Mouse (Mus musculus) liver, embryonic 15.5 days (tissue): ENCODE results near the gene 4930402F06Rik. TPM values are rescaled to one million over a fixed set of nuclear protein-coding genes. Genes with fewer than 3 reads are reported as not detected.

ENCODE experiments used
- ATAC-seq: fragments of 200-750 bp; cut with Nextera tagmentation; 2 replicates; pipeline ENCODE4 v1.8.0; 2017; ENCODE audit warnings: moderate number of reproducible peaks, mild to moderate bottlenecking, moderate library complexity; ENCODE audit not compliant: insufficient read depth
- H3K27ac ChIP-seq: fragments of 300-500 bp; sonication (generic); replicated peaks from 2 replicates; pipeline ENCODE4 v1.5.1; 2015; ENCODE audit warnings: mild to moderate bottlenecking, inconsistent platforms
- H3K27me3 ChIP-seq: fragments of 300-500 bp; sonication (generic); 2 replicates; pipeline ENCODE4 v1.6.1; 2015; ENCODE audit warnings: mild to moderate bottlenecking, inconsistent platforms
- H3K36me3 ChIP-seq: fragments of 300-500 bp; sonication (generic); replicated peaks from 2 replicates; pipeline ENCODE4 v1.6.1; 2015; ENCODE audit warnings: moderate library complexity, mild to moderate bottlenecking, inconsistent platforms
- H3K4me1 ChIP-seq: fragments of 300-500 bp; sonication (generic); replicated peaks from 2 replicates; pipeline ENCODE4 v1.6.1; 2015; ENCODE audit warnings: inconsistent platforms
- H3K4me2 ChIP-seq: fragments of 300-500 bp; sonication (generic); 2 replicates; pipeline ENCODE4 v1.6.1; 2015; ENCODE audit warnings: moderate library complexity, mild to moderate bottlenecking, inconsistent platforms
- H3K4me3 ChIP-seq: fragments of 300-500 bp; sonication (generic); replicated peaks from 2 replicates; pipeline ENCODE4 v1.5.1; 2015; ENCODE audit warnings: mild to moderate bottlenecking, inconsistent platforms
- H3K9ac ChIP-seq: fragments of 300-500 bp; sonication (generic); 2 replicates; pipeline ENCODE4 v1.6.1; 2015; ENCODE audit warnings: moderate library complexity, mild to moderate bottlenecking, inconsistent platforms
- H3K9me3 ChIP-seq: fragments of 300-500 bp; sonication (generic); replicated peaks from 2 replicates; pipeline ENCODE4 v1.6.1; 2016; ENCODE audit warnings: inconsistent platforms
- WGBS: fragments of 180-500 bp; shearing (Covaris S2); methylation state at CpG from one replicate; pipeline ENCODE4 v1.1.7; 2015; ENCODE audit warnings: mixed read lengths; ENCODE audit not compliant: insufficient replicate concordance; 5-methylcytosine and 5-hydroxymethylcytosine counted together
- polyA plus RNA-seq: library from polyadenylated mRNA; unstranded; fragments of >200 nt; fragmentation: Nextera tagmentation; extraction: Ambion mirVana; gene quantifications from 2 replicates; pipeline ENCODE4 v1.2.1, GENCODE M21; 2015

The 4930402F06Rik gene
- polyA plus RNA-seq, 1 experiment from 2014 or later: not detected

GRCm38 (mm10) chr2:35342605-35343004 lies 54.4 kb downstream of the 4930402F06Rik start:
- Histone ChIP-seq H3K4me2 (no peak overlapping the region), H3K9ac (no peak overlapping the region), H3K36me3 (no peaks in the 10 kb centered on the region), H3K4me1 (peaks cover 14% of the 10 kb centered on the region), H3K27me3 (no peaks in the 10 kb centered on the region), H3K9me3 (no peaks in the 10 kb centered on the region), H3K27ac (no peak overlapping the region), H3K4me3 (no peak overlapping the region)
- 42% methylated on average over 3 of the region's 3 CpGs for WGBS
- ATAC-seq: no peak

GRCm38 (mm10) chr2:35338707-35339106 lies 58.3 kb downstream of the 4930402F06Rik start:
- peaks cover 29% of the 10 kb centered on the region for H3K4me1 ChIP-seq
- H3K36me3 ChIP-seq: peaks cover 6% of the 10 kb centered on the region; the same call in 1 of the 2 replicates
- H3K9me3 ChIP-seq: no peaks in the 10 kb centered on the region
- H3K27ac ChIP-seq: peak overlapping the region; percentile 64; the same call in 1 of the 2 replicates
- WGBS: 68% methylated on average over 6 of the region's 6 CpGs
- no peaks in the 10 kb centered on the region for H3K27me3 ChIP-seq
- no peak for ATAC-seq
- no peak overlapping the region for H3K4me2 ChIP-seq
- H3K4me3 ChIP-seq: no peak overlapping the region
- no peak overlapping the region for H3K9ac ChIP-seq

GRCm38 (mm10) chr2:35338036-35338435 lies 58.9 kb downstream of the 4930402F06Rik start:
- no peaks in the 10 kb centered on the region for H3K27me3 ChIP-seq
- peaks cover 11% of the 10 kb centered on the region for H3K36me3 ChIP-seq
- H3K4me2 ChIP-seq: no peak overlapping the region
- no peak overlapping the region for H3K4me3 ChIP-seq
- no peaks in the 10 kb centered on the region for H3K9me3 ChIP-seq
- H3K27ac ChIP-seq: 0 out of 2 replicates have a peak overlapping the region, but pooled peaks have one; percentile 51
- no peak overlapping the region for H3K9ac ChIP-seq
- WGBS: 61% methylated on average over 1 of the region's 1 CpGs
- ATAC-seq: no peak
- H3K4me1 ChIP-seq: peaks cover 34% of the 10 kb centered on the region

- Histone ChIP-seq H3K27me3 (no peaks in the 10 kb centered on the region), H3K4me2 (peak overlapping the region; percentile 80), H3K9ac (peak overlapping the region; percentile 100), H3K4me3 (peak overlapping the region; percentile 99), H3K9me3 (no peaks in the 10 kb centered on the region), H3K36me3 (peaks cover 16% of the 10 kb centered on the region), H3K27ac (peak overlapping the region; percentile 100), H3K4me1 (peaks cover 37% of the 10 kb centered on the region)
- ATAC-seq: no peak
- WGBS: 57% methylated on average over 10 of the region's 10 CpGs
Measured at GRCm38 (mm10) chr2:35337419-35337818, 59.6 kb downstream of the 4930402F06Rik start.

GRCm38 (mm10) chr2:35336388-35337280 lies 60.3 kb downstream of the 4930402F06Rik start, which contains the start of gene Stom:
TSS of gene Stom (minus strand) at chr2:35336976.
- no peaks in the 10 kb centered on the region for H3K9me3 ChIP-seq
- peak within 1 kb of the TSS; percentile 100 for H3K9ac ChIP-seq
- peaks cover 24% of the 10 kb centered on the region for H3K36me3 ChIP-seq
- ATAC-seq: peak; percentile 95
- under 1% methylated on average over 45 of the region's 45 CpGs for WGBS
- peak within 1 kb of the TSS; percentile 80 for H3K4me2 ChIP-seq
- H3K4me1 ChIP-seq: peaks cover 44% of the 10 kb centered on the region
- H3K27me3 ChIP-seq: no peaks in the 10 kb centered on the region
- H3K27ac ChIP-seq: peak within 1 kb of the TSS; percentile 100
- H3K4me3 ChIP-seq: peak within 1 kb of the TSS; percentile 99

GRCm38 (mm10) chr2:35335620-35336019 lies 61.4 kb downstream of the 4930402F06Rik start:
- no peaks in the 10 kb centered on the region for H3K27me3 ChIP-seq
- no peak for ATAC-seq
- H3K4me3 ChIP-seq: peak overlapping the region; percentile 99
- peak overlapping the region; percentile 100 for H3K27ac ChIP-seq
- peak overlapping the region; percentile 80 for H3K4me2 ChIP-seq
- WGBS: 17% methylated on average over 7 of the region's 7 CpGs
- no peaks in the 10 kb centered on the region for H3K9me3 ChIP-seq
- peak overlapping the region; percentile 100 for H3K9ac ChIP-seq
- H3K36me3 ChIP-seq: peaks cover 33% of the 10 kb centered on the region
- peaks cover 54% of the 10 kb centered on the region for H3K4me1 ChIP-seq

- H3K9ac ChIP-seq: peak overlapping the region; percentile 100
- no peaks in the 10 kb centered on the region for H3K9me3 ChIP-seq
- peaks cover 70% of the 10 kb centered on the region for H3K4me1 ChIP-seq
- peak overlapping the region; percentile 80 for H3K4me2 ChIP-seq
- no peaks in the 10 kb centered on the region for H3K27me3 ChIP-seq
- peak overlapping the region; percentile 100 for H3K27ac ChIP-seq
- peaks cover 42% of the 10 kb centered on the region for H3K36me3 ChIP-seq
- H3K4me3 ChIP-seq: peak overlapping the region; percentile 99
- ATAC-seq: no peak
Measured at GRCm38 (mm10) chr2:35333670-35334069, 63.3 kb downstream of the 4930402F06Rik start.

GRCm38 (mm10) chr2:35331205-35331604 lies 65.8 kb downstream of the 4930402F06Rik start:
- peaks cover 79% of the 10 kb centered on the region for H3K4me1 ChIP-seq
- H3K9ac ChIP-seq: no peak overlapping the region
- no peaks in the 10 kb centered on the region for H3K9me3 ChIP-seq
- H3K27ac ChIP-seq: peak overlapping the region; percentile 56
- WGBS: 64% methylated on average over 2 of the region's 2 CpGs
- H3K36me3 ChIP-seq: peaks cover 53% of the 10 kb centered on the region
- H3K27me3 ChIP-seq: no peaks in the 10 kb centered on the region
- H3K4me3 ChIP-seq: peak overlapping the region; percentile 99
- ATAC-seq: no peak
- peak overlapping the region; percentile 80 for H3K4me2 ChIP-seq

- peaks cover 96% of the 10 kb centered on the region for H3K4me1 ChIP-seq
- WGBS: 33% methylated on average over 2 of the region's 2 CpGs
- peak overlapping the region; percentile 57; the same call in 1 of the 2 replicates for H3K9ac ChIP-seq
- peak overlapping the region; percentile 37 for H3K4me3 ChIP-seq
- no peak for ATAC-seq
- H3K9me3 ChIP-seq: no peaks in the 10 kb centered on the region
- no peaks in the 10 kb centered on the region for H3K27me3 ChIP-seq
- peak overlapping the region; percentile 72 for H3K4me2 ChIP-seq
- H3K36me3 ChIP-seq: peaks cover 70% of the 10 kb centered on the region
- peak overlapping the region; percentile 96 for H3K27ac ChIP-seq
Measured at GRCm38 (mm10) chr2:35329061-35329460, 67.9 kb downstream of the 4930402F06Rik start.

GRCm38 (mm10) chr2:35328064-35328792 lies 68.7 kb downstream of the 4930402F06Rik start:
- Histone ChIP-seq H3K27ac (peak overlapping the region; percentile 96), H3K27me3 (no peaks in the 10 kb centered on the region), H3K4me2 (peak overlapping the region; percentile 72), H3K9ac (peak overlapping the region; percentile 57), H3K9me3 (no peaks in the 10 kb centered on the region), H3K36me3 (peaks cover 73% of the 10 kb centered on the region), H3K4me3 (peak overlapping the region; percentile 37), H3K4me1 (peaks cover 97% of the 10 kb centered on the region)
- peak; percentile 13; the same call in 1 of the 2 replicates for ATAC-seq
- WGBS: 28% methylated on average over 11 of the region's 11 CpGs

GRCm38 (mm10) chr2:35327583-35327982 lies 69.4 kb downstream of the 4930402F06Rik start:
- ATAC-seq: peak; percentile 76
- H3K4me1 ChIP-seq: peaks cover 97% of the 10 kb centered on the region
- H3K9me3 ChIP-seq: no peaks in the 10 kb centered on the region
- H3K4me2 ChIP-seq: peak overlapping the region; percentile 72
- 13% methylated on average over 10 of the region's 10 CpGs for WGBS
- H3K36me3 ChIP-seq: peaks cover 73% of the 10 kb centered on the region
- peak overlapping the region; percentile 96 for H3K27ac ChIP-seq
- H3K9ac ChIP-seq: peak overlapping the region; percentile 57
- H3K4me3 ChIP-seq: peak overlapping the region; percentile 37
- no peaks in the 10 kb centered on the region for H3K27me3 ChIP-seq
